Mouse (Mus musculus) inflammation-experienced regulatory T-cells, adult 16 weeks (primary cell): ENCODE data around the gene Krt5. TPM values are rescaled to one million over a fixed set of nuclear protein-coding genes. Genes with fewer than 3 reads are reported as not detected.

Source experiments
- polyA plus RNA-seq: library from polyadenylated mRNA; unstranded; fragments of 100-300 nt; shearing (Covaris generic); gene quantifications from one replicate; pipeline ENCODE4 v1.2.1, GENCODE M21; 2017

Krt5 gene
- not detected for polyA plus RNA-seq

GRCm38 (mm10) chr15:101712720-101713119, at the start of gene Krt5:
Krt5 (minus strand) TSS chr15:101712898.

GRCm38 (mm10) chr15:101742711-101743110, 30.0 kb upstream of the Krt5 start, which contains the start of gene Krt71:
Krt71 (minus strand) TSS chr15:101743109.

GRCm38 (mm10) chr15:101694207-101694606, 18.5 kb downstream of the Krt5 start, which contains the start of gene Krt6a:
Krt6a (minus strand) TSS chr15:101694307.

GRCm38 (mm10) chr15:101680187-101680586, 32.5 kb downstream of the Krt5 start, which contains the start of gene Krt6b:
Krt6b (minus strand) TSS chr15:101680287.

Other genes with a start within 250 kb of the Krt5 start
- not detected for gene Krt81, start 249.1 kb downstream of the Krt5 start, polyA plus RNA-seq
- gene Krt86, start 239.4 kb downstream of the Krt5 start, polyA plus RNA-seq, result not detected
- gene Krt83, start 221.4 kb downstream of the Krt5 start, polyA plus RNA-seq, result 6.9 TPM
- gene Gm49425, start 195.6 kb downstream of the Krt5 start, polyA plus RNA-seq, result not detected
- gene Krt84, start 180.1 kb downstream of the Krt5 start, polyA plus RNA-seq, result not detected
- gene Krt82, start 162.2 kb downstream of the Krt5 start, polyA plus RNA-seq, result not detected
- gene Krt90, start 149.9 kb downstream of the Krt5 start, polyA plus RNA-seq, result not detected
- gene Krt75, start 139.0 kb downstream of the Krt5 start, polyA plus RNA-seq, result not detected
- gene Gm5414, start 84.7 kb downstream of the Krt5 start, polyA plus RNA-seq, result not detected
- gene Gm5478, start 65.5 kb downstream of the Krt5 start, polyA plus RNA-seq, result not detected
- gene Krt6b, start 32.6 kb downstream of the Krt5 start, polyA plus RNA-seq, result not detected
- gene Krt6a, start 18.6 kb downstream of the Krt5 start, polyA plus RNA-seq, result not detected
- not detected for gene Krt71, start 30.2 kb upstream of the Krt5 start, polyA plus RNA-seq
- not detected for gene Krt72, start 73.6 kb upstream of the Krt5 start, polyA plus RNA-seq
- gene Krt73, start 89.4 kb upstream of the Krt5 start, polyA plus RNA-seq, result not detected
- not detected for gene Krt2, start 105.3 kb upstream of the Krt5 start, polyA plus RNA-seq
- 0.12 TPM for gene Krt1, start 137.9 kb upstream of the Krt5 start, polyA plus RNA-seq
- gene Krt77, start 156.8 kb upstream of the Krt5 start, polyA plus RNA-seq, result not detected
- gene Krt76, start 180.0 kb upstream of the Krt5 start, polyA plus RNA-seq, result not detected
- not detected for gene Krt4, start 211.8 kb upstream of the Krt5 start, polyA plus RNA-seq
- gene Krt79, start 227.4 kb upstream of the Krt5 start, polyA plus RNA-seq, result not detected
- gene Krt78, start 241.4 kb upstream of the Krt5 start, polyA plus RNA-seq, result not detected